Mouse (Mus musculus) CH12.LX (cell line): ENCODE data around the gene 1700021F05Rik. TPM values are rescaled to one million over a fixed set of nuclear protein-coding genes. Genes with fewer than 3 reads are reported as not detected.

Experiments used
- DNase-seq: peaks from one replicate; pipeline ENCODE4 v3.0.0-alpha.2; 2013; ENCODE audit errors: extremely low read depth
- H3K27ac ChIP-seq: 2 replicates; pipeline ENCODE4 v1.5.1; 2012; ENCODE audit warnings: low read depth, mild to moderate bottlenecking, control low read depth, moderate library complexity; ENCODE audit not compliant: insufficient read depth
- H3K27me3 ChIP-seq: replicated peaks from 2 replicates; pipeline ENCODE3; 2012; ENCODE audit warnings: inconsistent platforms
- H3K36me3 ChIP-seq, 2 experiments: replicated peaks in 1 of 2; 2 replicates each; pipeline versions ENCODE3 to v1.6.1; 2012; ENCODE audit warnings: inconsistent platforms in 1 of 2, low read length in 1 of 2, mild to moderate bottlenecking in 1 of 2, mixed read lengths in 1 of 2, moderate library complexity in 1 of 2; ENCODE audit not compliant: control insufficient read depth in 1 of 2, insufficient read depth in 1 of 2
- H3K4me1 ChIP-seq, 2 experiments: 2 replicates each; pipeline ENCODE4 v1.6.1; 2012; ENCODE audit warnings: inconsistent platforms in 1 of 2, moderate library complexity in 1 of 2; ENCODE audit not compliant: insufficient read depth in 2 of 2, control insufficient read depth in 1 of 2
- H3K4me2 ChIP-seq: 2 replicates; pipeline ENCODE4 v1.6.1; 2012; ENCODE audit warnings: low read depth, mild to moderate bottlenecking, control low read depth; ENCODE audit not compliant: poor library complexity, insufficient read depth, severe bottlenecking
- H3K4me3 ChIP-seq, 3 experiments: fragments of 150-350 bp in 1 of 3; sonication (generic) in 1 of 3; replicated peaks in 1 of 3; 2 replicates each; pipeline versions ENCODE3 to v1.5.1; 2011 to 2012; ENCODE audit warnings: low read depth in 2 of 3, low read length in 2 of 3, mild to moderate bottlenecking in 2 of 3, moderate library complexity in 2 of 3, control low read depth in 1 of 3, improper control_type of control experiment in 1 of 3, inconsistent platforms in 1 of 3, mixed read lengths in 1 of 3; ENCODE audit not compliant: poor library complexity in 1 of 3
- H3K79me2 ChIP-seq: replicated peaks from 2 replicates; pipeline ENCODE4 v1.6.1; 2012; ENCODE audit warnings: mild to moderate bottlenecking, moderate library complexity; ENCODE audit not compliant: control insufficient read depth, poor library complexity, insufficient read depth, severe bottlenecking; ENCODE audit errors: extremely low read depth
- H3K9ac ChIP-seq: 2 replicates; pipeline ENCODE4 v1.6.1; 2012; ENCODE audit warnings: low read depth, mild to moderate bottlenecking, control low read depth, moderate library complexity; ENCODE audit not compliant: insufficient read depth
- H3K9me3 ChIP-seq: replicated peaks from 2 replicates; pipeline ENCODE3; 2012; ENCODE audit warnings: low read length, inconsistent platforms, mixed read lengths
- CHD1 ChIP-seq: IDR thresholded peaks from 2 replicates; pipeline ENCODE4 v1.6.1; 2012; ENCODE audit warnings: low read depth, low read length, improper control_type of control experiment, inconsistent platforms
- CHD2 ChIP-seq: IDR thresholded peaks from 2 replicates; pipeline ENCODE4 v1.6.1; 2011; ENCODE audit warnings: low read length, improper control_type of control experiment
- ELF1 ChIP-seq: IDR thresholded peaks from 2 replicates; pipeline ENCODE4 v1.6.1; 2014; ENCODE audit warnings: low read depth, mild to moderate bottlenecking, inconsistent platforms, low read length, improper control_type of control experiment
- EP300 ChIP-seq: IDR thresholded peaks from 2 replicates; pipeline ENCODE4 v1.6.1; 2011; ENCODE audit warnings: low read length, improper control_type of control experiment
- ETS1 ChIP-seq: conservative IDR thresholded peaks from 2 replicates; pipeline ENCODE4 v1.6.1; 2012; ENCODE audit warnings: low read depth, mild to moderate bottlenecking, inconsistent platforms, low read length, improper control_type of control experiment, moderate library complexity
- GABPA ChIP-seq: IDR thresholded peaks from 2 replicates; pipeline ENCODE4 v1.6.1; 2012; ENCODE audit warnings: low read depth, low read length, improper control_type of control experiment, inconsistent platforms; ENCODE audit not compliant: insufficient replicate concordance
- IRF4 ChIP-seq: IDR thresholded peaks from 2 replicates; pipeline ENCODE4 v1.6.1; 2014; ENCODE audit warnings: low read depth, mild to moderate bottlenecking, inconsistent platforms, low read length, improper control_type of control experiment
- JUND ChIP-seq: conservative IDR thresholded peaks from 2 replicates; pipeline ENCODE4 v1.6.1; 2011; ENCODE audit warnings: low read depth, low read length, improper control_type of control experiment
- KAT2A ChIP-seq: IDR thresholded peaks from 2 replicates; pipeline ENCODE4 v1.6.1; 2012; ENCODE audit warnings: low read length, improper control_type of control experiment, inconsistent platforms; ENCODE audit not compliant: insufficient replicate concordance
- MAFK ChIP-seq: IDR thresholded peaks from 2 replicates; pipeline ENCODE4 v1.6.1; 2011; ENCODE audit warnings: low read length, improper control_type of control experiment; ENCODE audit not compliant: insufficient replicate concordance
- MAX ChIP-seq: IDR thresholded peaks from 2 replicates; pipeline ENCODE4 v1.6.1; 2011; ENCODE audit warnings: low read length, improper control_type of control experiment
- MEF2A ChIP-seq: IDR thresholded peaks from 2 replicates; pipeline ENCODE4 v1.6.1; 2014; ENCODE audit warnings: low read depth, mild to moderate bottlenecking, inconsistent platforms, low read length, improper control_type of control experiment, borderline replicate concordance
- MXI1 ChIP-seq: IDR thresholded peaks from 2 replicates; pipeline ENCODE4 v1.6.1; 2011; ENCODE audit warnings: mild to moderate bottlenecking, low read depth, low read length, improper control_type of control experiment
- NRF1 ChIP-seq: IDR thresholded peaks from 2 replicates; pipeline ENCODE4 v1.6.1; 2014; ENCODE audit warnings: low read depth, mild to moderate bottlenecking, inconsistent platforms, low read length, improper control_type of control experiment, moderate library complexity
- PAX5 ChIP-seq: IDR thresholded peaks from 2 replicates; pipeline ENCODE4 v1.6.1; 2012; ENCODE audit warnings: low read length, inconsistent platforms, mixed read lengths
- POLR2A ChIP-seq: IDR thresholded peaks from 2 replicates; pipeline ENCODE4 v1.6.1; 2011; ENCODE audit warnings: low read depth, mild to moderate bottlenecking, improper control_type of control experiment, low read length
- POLR2AphosphoS2 ChIP-seq: IDR thresholded peaks from 2 replicates; pipeline ENCODE4 v1.6.1; 2011; ENCODE audit warnings: low read depth, low read length, improper control_type of control experiment
- RAD21 ChIP-seq: IDR thresholded peaks from 2 replicates; pipeline ENCODE4 v1.6.1; 2011; ENCODE audit warnings: low read depth, mild to moderate bottlenecking, low read length, improper control_type of control experiment, moderate library complexity
- RCOR1 ChIP-seq: conservative IDR thresholded peaks from 2 replicates; pipeline ENCODE4 v1.6.1; 2012; ENCODE audit warnings: low read depth, mild to moderate bottlenecking, inconsistent platforms, low read length, improper control_type of control experiment
- SIN3A ChIP-seq: IDR thresholded peaks from 2 replicates; pipeline ENCODE4 v1.6.1; 2012; ENCODE audit warnings: low read length, improper control_type of control experiment, inconsistent platforms
- USF1 ChIP-seq: IDR thresholded peaks from 2 replicates; pipeline ENCODE4 v1.6.1; 2014; ENCODE audit warnings: low read depth, mild to moderate bottlenecking, inconsistent platforms, low read length, improper control_type of control experiment
- USF2 ChIP-seq: conservative IDR thresholded peaks from 2 replicates; pipeline ENCODE4 v1.6.1; 2011; ENCODE audit warnings: low read depth, low read length, improper control_type of control experiment
- ZC3H11A ChIP-seq: IDR thresholded peaks from 2 replicates; pipeline ENCODE4 v1.6.1; 2012; ENCODE audit warnings: low read depth, mild to moderate bottlenecking, inconsistent platforms, low read length, improper control_type of control experiment
- ZKSCAN1 ChIP-seq: IDR thresholded peaks from 2 replicates; pipeline ENCODE4 v1.6.1; 2012; ENCODE audit warnings: low read depth, inconsistent platforms, low read length, improper control_type of control experiment, borderline replicate concordance
- ZMIZ1 ChIP-seq: IDR thresholded peaks from 2 replicates; pipeline ENCODE4 v1.6.1; 2012; ENCODE audit warnings: low read depth, mild to moderate bottlenecking, inconsistent platforms, low read length, improper control_type of control experiment
- ZNF384 ChIP-seq: IDR thresholded peaks from 2 replicates; pipeline ENCODE4 v1.6.1; 2012; ENCODE audit warnings: low read depth, low read length, improper control_type of control experiment, inconsistent platforms
- dilution Hi-C: fragments of 300-500 bp; cut with MboI; formaldehyde crosslinking; loops from 2 replicates; pipeline ENCODE4 v1.14.3; 2020; ENCODE audit warnings: low sequenced_read_pairs; ENCODE audit not compliant: extremely low pct_unique_long_range_greater_than_20kb, extremely low pct_ligation_motif_present
- in situ Hi-C: fragments of 300-500 bp; cut with MboI; formaldehyde crosslinking; loops from 3 replicates; pipeline ENCODE4 v1.14.3; 2019; ENCODE audit warnings: low sequenced_read_pairs, low pct_ligation_motif_present, low pct_unique_long_range_greater_than_20kb, mixed read lengths
- polyA plus RNA-seq: library from polyadenylated mRNA; unstranded; fragments of >175 nt; gene quantifications from 2 replicates; pipeline ENCODE4 v1.2.1, GENCODE M21; 2012; ENCODE audit warnings: low read depth; ENCODE audit not compliant: insufficient read length
- total RNA-seq, 2 experiments: library from RNA; depleted of rRNA; stranded (reverse); fragments of 300-350 nt in 1 of 2; fragments of >200 nt in 1 of 2; gene quantifications; 2 replicates each; pipeline ENCODE4 v1.2.3; 2012 to 2014

The 1700021F05Rik gene
- total and polyA plus RNA-seq, 3 experiments = 33.0 to 70.3 (median 53.0) TPM

GRCm38 (mm10) chr10:43534382-43534781, 6.4 kb downstream of the 1700021F05Rik start:
- Histone ChIP-seq H3K4me3 (no peak overlapping the region), H3K27ac (no peak overlapping the region), H3K36me3 (peaks cover 24 to 77% of the 10 kb centered on the region in 2 experiments), H3K9ac (no peak overlapping the region), H3K9me3 (no peaks in the 10 kb centered on the region), H3K27me3 (no peaks in the 10 kb centered on the region), H3K79me2 (peaks cover under 1% of the 10 kb centered on the region; the same call in 1 of the 2 replicates), H3K4me2 (no peak overlapping the region), H3K4me1 (peaks cover 2 to 16% of the 10 kb centered on the region in 2 experiments; a peak in 2 of 4 replicates)
- in situ Hi-C loops (loop anchor here (5.0 kb wide), 1 partner anchor 52 kb away; no protein-coding TSS in a partner anchor), dilution Hi-C loops (no loop called here)
- no peak for DNase-seq
- TF ChIP-seq PAX5 (no peak), CHD2 (no peak), MEF2A (no peak), USF2 (no peak), ZNF384 (no peak), MAFK (no peak), ETS1 (no peak), NRF1 (no peak), RCOR1 (no peak), GABPA (no peak), KAT2A (no peak), ZKSCAN1 (no peak), ELF1 (no peak), MAX (no peak), IRF4 (no peak), POLR2A (no peak), JUND (no peak), MXI1 (no peak)

GRCm38 (mm10) chr10:43527283-43528269, 13.2 kb downstream of the 1700021F05Rik start:
- Histone ChIP-seq H3K9ac (no peak overlapping the region), H3K9me3 (no peaks in the 10 kb centered on the region), H3K4me1 (no peaks in the 10 kb centered on the region), H3K27ac (no peak overlapping the region), H3K4me3 (no peak overlapping the region), H3K4me2 (no peak overlapping the region), H3K36me3 (peaks cover 23 to 77% of the 10 kb centered on the region in 2 experiments), H3K79me2 (no peaks in the 10 kb centered on the region), H3K27me3 (no peaks in the 10 kb centered on the region)
- TF ChIP-seq MXI1 (no peak), MEF2A (no peak), PAX5 (no peak), ZNF384 (no peak), ZC3H11A (no peak), ZMIZ1 (no peak), EP300 (no peak), KAT2A (no peak), RAD21 (no peak), USF1 (no peak), ZKSCAN1 (no peak), SIN3A (no peak), POLR2AphosphoS2 (no peak), CHD1 (no peak), JUND (no peak)
- dilution Hi-C loops = no loop called here
- in situ Hi-C loops = no loop called here
- no peak for DNase-seq
